Mouse (Mus musculus) megakaryocyte, embryonic 14.5 days (primary cell): Measurements from ENCODE around the gene Mfap4. TPM values are rescaled to one million over a fixed set of nuclear protein-coding genes. Genes with fewer than 3 reads are reported as not detected.

Experiments
- H3K27me3 ChIP-seq: replicated peaks from 2 replicates; pipeline ENCODE3; 2012; ENCODE audit warnings: inconsistent platforms
- H3K36me3 ChIP-seq: replicated peaks from 2 replicates; pipeline ENCODE3; 2012; ENCODE audit warnings: low read length, inconsistent platforms, mixed read lengths
- H3K4me1 ChIP-seq: 2 replicates; pipeline ENCODE4 v1.6.1; 2012; ENCODE audit warnings: inconsistent platforms
- H3K4me3 ChIP-seq: replicated peaks from 2 replicates; pipeline ENCODE3; 2012; ENCODE audit warnings: moderate library complexity, mild to moderate bottlenecking, inconsistent platforms
- H3K9me3 ChIP-seq: 2 replicates; pipeline ENCODE4 v1.6.1; 2012; ENCODE audit warnings: inconsistent platforms
- FLI1 ChIP-seq: IDR thresholded peaks from 2 replicates; pipeline ENCODE4 v1.6.1; 2012; ENCODE audit warnings: low read length, inconsistent platforms, mixed read lengths
- GATA1 ChIP-seq: IDR thresholded peaks from 3 replicates; pipeline ENCODE4 v1.6.1; 2012; ENCODE audit warnings: mixed read lengths, low read length, inconsistent platforms, borderline replicate concordance
- polyA plus RNA-seq: library from polyadenylated mRNA; stranded (reverse); fragments of >175 nt; gene quantifications from 2 replicates; pipeline ENCODE4 v1.2.3, GENCODE M21; 2012; ENCODE audit warnings: low replicate concordance; ENCODE audit not compliant: insufficient read depth

The Mfap4 gene
- polyA plus RNA-seq, 1 experiment: not detected

DNA sequence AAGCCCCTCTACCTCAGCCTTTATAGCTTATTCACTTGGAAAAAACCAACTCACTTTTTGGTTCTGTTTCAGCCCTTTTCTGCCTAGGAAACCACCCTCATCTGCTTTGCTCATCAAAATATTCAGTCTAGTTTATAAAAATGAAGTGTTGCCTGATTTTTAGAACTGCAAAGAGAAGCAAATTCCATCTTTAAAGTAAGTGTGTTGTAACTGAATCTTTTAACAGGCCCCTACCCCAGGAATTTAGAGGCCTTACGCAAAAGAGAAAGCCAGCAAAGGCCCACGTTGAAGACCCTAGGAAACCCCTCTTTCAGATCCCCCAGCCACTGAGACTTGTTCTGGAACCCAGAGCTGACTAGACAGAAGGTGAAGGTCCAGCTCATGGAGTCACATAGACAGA is 21.2 kb upstream of the Mfap4 start:
- TF ChIP-seq GATA1: no peak
- no peak for TF ChIP-seq FLI1
- Histone ChIP-seq H3K4me3 (no peak overlapping the region), H3K27me3 (peaks cover 64% of the 10 kb centered on the region), H3K36me3 (no peaks in the 10 kb centered on the region), H3K4me1 (no peaks in the 10 kb centered on the region), H3K9me3 (peaks cover 21% of the 10 kb centered on the region)

- Histone ChIP-seq H3K27me3 (peaks cover 61% of the 10 kb centered on the region), H3K4me3 (no peak overlapping the region), H3K9me3 (peaks cover 8% of the 10 kb centered on the region), H3K36me3 (no peaks in the 10 kb centered on the region), H3K4me1 (peaks cover 10% of the 10 kb centered on the region)
- TF ChIP-seq FLI1 (no peak), GATA1 (no peak)
Measured at GRCm38 (mm10) chr11:61465422-61465821, 19.8 kb upstream of the Mfap4 start.

DNA sequence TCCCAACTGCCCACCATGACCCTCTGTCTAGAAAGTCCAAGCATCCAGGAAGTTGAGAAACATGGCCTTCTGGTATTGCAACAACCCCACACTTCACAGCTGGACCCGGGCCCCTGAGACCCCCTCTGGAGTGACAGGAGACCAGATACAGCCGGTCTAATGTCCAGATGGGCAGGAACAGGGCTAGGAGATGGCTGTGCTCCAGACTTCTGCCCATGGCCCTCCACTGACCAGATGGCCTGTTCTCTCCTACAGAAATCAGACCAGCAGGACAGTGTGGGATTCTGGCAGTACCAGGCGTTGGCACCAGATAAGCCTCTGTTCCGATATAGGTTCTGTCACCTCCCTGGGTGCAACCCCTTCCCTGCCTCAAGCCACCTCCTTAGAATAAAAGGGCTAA is 16.7 kb upstream of the Mfap4 start:
- Histone ChIP-seq H3K4me1 (peaks cover 16% of the 10 kb centered on the region), H3K4me3 (peak overlapping the region; percentile 35), H3K36me3 (no peaks in the 10 kb centered on the region), H3K9me3 (no peaks in the 10 kb centered on the region), H3K27me3 (peaks cover 57% of the 10 kb centered on the region)
- TF ChIP-seq GATA1 (no peak), FLI1 (no peak)

DNA sequence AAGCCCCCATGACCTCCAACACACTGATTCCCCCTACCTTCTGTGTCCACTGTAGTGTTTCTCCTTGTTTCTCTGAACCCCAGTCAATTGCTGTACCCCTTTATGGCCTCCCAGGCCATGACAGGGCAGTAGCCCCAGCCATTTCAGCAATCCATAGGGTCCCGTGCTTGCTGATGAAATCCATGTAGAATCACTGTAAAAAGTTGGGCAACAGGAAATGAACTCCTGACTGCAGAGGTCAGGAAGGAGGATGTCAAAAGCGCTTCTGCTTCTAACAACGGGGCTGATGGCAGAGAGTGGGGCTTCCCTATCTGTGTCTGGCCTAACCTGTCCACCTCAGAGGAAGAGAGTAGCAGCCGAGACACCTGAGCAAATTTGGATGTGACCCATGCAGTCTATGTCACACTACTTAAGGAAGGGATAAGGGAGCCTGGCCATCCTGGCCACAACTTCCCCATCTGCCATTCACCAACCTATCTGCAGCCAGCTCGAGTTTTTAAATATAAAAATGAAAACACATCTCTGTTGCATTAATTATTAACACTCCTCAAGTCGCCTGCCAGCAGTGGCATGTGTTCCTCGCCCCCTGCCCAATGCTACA is 15.8 kb upstream of the Mfap4 start:
- H3K4me3 ChIP-seq: no peak overlapping the region
- H3K27me3 ChIP-seq: peaks cover 55% of the 10 kb centered on the region
- peaks cover 16% of the 10 kb centered on the region for H3K4me1 ChIP-seq
- no peaks in the 10 kb centered on the region for H3K36me3 ChIP-seq
- no peaks in the 10 kb centered on the region for H3K9me3 ChIP-seq
- TF ChIP-seq FLI1: no peak
- no peak for TF ChIP-seq GATA1

DNA sequence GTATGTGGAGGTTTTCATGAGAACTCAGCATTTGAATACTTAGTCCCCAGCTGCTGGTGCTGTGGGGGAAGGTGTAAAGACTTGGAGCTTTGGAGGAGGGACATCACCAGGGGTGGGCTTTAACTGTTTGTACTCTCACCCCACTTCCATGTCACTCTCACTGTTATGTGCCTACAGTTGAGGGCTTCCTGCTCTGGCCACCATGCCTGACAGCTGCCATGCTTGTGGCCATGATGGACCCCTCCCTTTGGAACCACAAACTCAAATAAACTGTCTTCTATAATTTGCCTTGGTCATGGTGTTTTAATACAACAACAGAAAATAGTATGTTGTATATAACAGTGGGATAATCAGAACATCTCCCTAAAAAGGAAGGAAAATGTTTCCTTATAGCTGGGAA is 14.4 kb upstream of the Mfap4 start:
- H3K36me3 ChIP-seq: no peaks in the 10 kb centered on the region
- H3K9me3 ChIP-seq: no peaks in the 10 kb centered on the region
- H3K27me3 ChIP-seq: peaks cover 52% of the 10 kb centered on the region
- TF ChIP-seq FLI1 (no peak), GATA1 (no peak)
- H3K4me3 ChIP-seq: no peak overlapping the region
- H3K4me1 ChIP-seq: peaks cover 16% of the 10 kb centered on the region

DNA sequence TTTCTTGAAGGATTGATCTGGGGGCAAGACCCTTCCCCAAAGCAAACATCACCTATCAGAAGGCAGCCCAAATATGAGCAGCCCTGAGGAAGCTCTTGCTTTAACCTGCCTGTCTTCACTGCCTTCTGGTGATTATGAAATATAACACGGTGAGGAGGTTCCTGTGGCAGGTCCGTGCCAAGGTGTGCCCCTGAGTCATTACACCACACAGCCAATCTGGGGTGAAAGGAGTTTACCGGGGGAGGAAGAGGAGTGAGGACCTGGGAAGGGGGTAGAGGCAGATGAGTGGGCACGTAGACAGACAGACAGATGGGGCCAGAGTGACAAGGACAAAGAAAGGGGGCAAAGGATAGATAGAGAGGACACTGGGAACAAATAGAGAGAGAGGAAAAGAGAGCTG is 11.6 kb upstream of the Mfap4 start:
- no peak overlapping the region for H3K4me3 ChIP-seq
- H3K27me3 ChIP-seq: peaks cover 51% of the 10 kb centered on the region
- no peaks in the 10 kb centered on the region for H3K36me3 ChIP-seq
- H3K9me3 ChIP-seq: no peaks in the 10 kb centered on the region
- H3K4me1 ChIP-seq: peaks cover 16% of the 10 kb centered on the region
- TF ChIP-seq FLI1 (no peak), GATA1 (no peak)

GRCm38 (mm10) chr11:61476786-61477382 is 8.3 kb upstream of the Mfap4 start:
- H3K36me3 ChIP-seq: no peaks in the 10 kb centered on the region
- peaks cover 53% of the 10 kb centered on the region for H3K27me3 ChIP-seq
- no peak overlapping the region for H3K4me3 ChIP-seq
- no peaks in the 10 kb centered on the region for H3K9me3 ChIP-seq
- no peaks in the 10 kb centered on the region for H3K4me1 ChIP-seq
- TF ChIP-seq GATA1: no peak
- TF ChIP-seq FLI1: no peak

- Histone ChIP-seq H3K4me1 (no peaks in the 10 kb centered on the region), H3K27me3 (peaks cover 56% of the 10 kb centered on the region), H3K36me3 (no peaks in the 10 kb centered on the region), H3K9me3 (no peaks in the 10 kb centered on the region), H3K4me3 (no peak overlapping the region)
- TF ChIP-seq FLI1: no peak
Measured at GRCm38 (mm10) chr11:61477566-61478508, 7.4 kb upstream of the Mfap4 start.

DNA sequence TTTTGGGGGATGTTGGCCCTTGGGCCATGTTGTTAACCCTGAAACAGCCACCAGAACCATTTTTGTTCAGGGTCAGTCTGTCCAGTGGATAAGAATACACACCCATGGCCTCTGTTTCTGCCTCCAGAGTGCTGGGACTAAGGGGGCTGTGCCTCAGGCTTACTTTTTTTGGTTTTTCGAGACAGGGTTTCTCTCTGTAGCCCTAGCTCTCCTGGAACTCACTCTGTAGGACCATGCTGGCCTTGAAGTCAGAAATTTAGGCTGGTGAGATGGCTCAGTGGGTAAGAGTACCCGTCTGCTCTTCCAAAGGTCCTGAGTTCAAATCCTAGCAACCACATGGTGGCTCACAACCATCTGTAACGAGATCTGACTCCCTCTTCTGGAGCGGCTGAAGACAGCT is 6.4 kb upstream of the Mfap4 start:
- Histone ChIP-seq H3K27me3 (peaks cover 58% of the 10 kb centered on the region), H3K36me3 (no peaks in the 10 kb centered on the region), H3K4me1 (no peaks in the 10 kb centered on the region), H3K4me3 (no peak overlapping the region), H3K9me3 (no peaks in the 10 kb centered on the region)
- TF ChIP-seq FLI1 (no peak), GATA1 (no peak)
